Mouse (Mus musculus) ES-Bruce4 (cell line): ENCODE measurements at regions not wholly inside any gene's neighbourhood (a gene's known extent, or its start where the extent isn't known, plus 50 kb on each side); places are given as distances from the start of the nearest gene placed in this dataset.

Source experiments
- H3K27ac ChIP-seq: 2 replicates; pipeline ENCODE4 v1.5.1; 2012; ENCODE audit warnings: low read length, inconsistent platforms; ENCODE audit not compliant: insufficient read depth
- H3K27me3 ChIP-seq: 2 replicates; pipeline ENCODE4 v1.6.1; 2012; ENCODE audit warnings: mild to moderate bottlenecking, low read length, inconsistent platforms; ENCODE audit not compliant: control insufficient read depth, poor library complexity, insufficient read depth, severe bottlenecking
- H3K36me3 ChIP-seq: 2 replicates; pipeline ENCODE4 v1.6.1; 2012; ENCODE audit warnings: inconsistent platforms, mild to moderate bottlenecking, low read length, moderate library complexity; ENCODE audit not compliant: control insufficient read depth, poor library complexity, insufficient read depth, severe bottlenecking
- H3K4me1 ChIP-seq: one replicate; pipeline ENCODE4 v1.8.1; 2011; ENCODE audit warnings: low read length; ENCODE audit not compliant: control insufficient read depth, insufficient read depth
- H3K4me3 ChIP-seq: 2 replicates; pipeline ENCODE4 v1.5.1; 2011; ENCODE audit warnings: low read depth, mild to moderate bottlenecking, low read length
- H3K9ac ChIP-seq: 2 replicates; pipeline ENCODE4 v1.6.1; 2012; ENCODE audit warnings: low read depth, mild to moderate bottlenecking, inconsistent platforms; ENCODE audit not compliant: poor library complexity, severe bottlenecking
- H3K9me3 ChIP-seq: replicated peaks from 2 replicates; pipeline ENCODE4 v1.6.1; 2012; ENCODE audit warnings: mild to moderate bottlenecking, low read length, inconsistent platforms; ENCODE audit not compliant: control insufficient read depth, poor library complexity, insufficient read depth, severe bottlenecking
- CTCF ChIP-seq: IDR thresholded peaks from one replicate; pipeline ENCODE4 v1.8.1; 2011; ENCODE audit warnings: low read depth, low read length
- EP300 ChIP-seq: IDR thresholded peaks from 2 replicates; pipeline ENCODE4 v1.6.1; 2011; ENCODE audit warnings: low read depth, low read length; ENCODE audit not compliant: insufficient read depth
- POLR2A ChIP-seq: IDR thresholded peaks from one replicate; pipeline ENCODE4 v1.8.1; 2011; ENCODE audit warnings: low read length; ENCODE audit not compliant: insufficient read depth

- Histone ChIP-seq H3K4me1 (no peaks in the 10 kb centered on the region), H3K36me3 (no peaks in the 10 kb centered on the region), H3K27ac (no peak overlapping the region), H3K9me3 (no peaks in the 10 kb centered on the region), H3K4me3 (no peak overlapping the region), H3K9ac (no peak overlapping the region), H3K27me3 (no peaks in the 10 kb centered on the region)
- TF ChIP-seq POLR2A, result no peak
- no peak for TF ChIP-seq EP300
- TF ChIP-seq CTCF, result no peak
These were observed 135.1 kb downstream of the Bcat1 start for GRCm38 (mm10) chr6:144940871-144941380.

- Histone ChIP-seq H3K4me3 (no peak overlapping the region), H3K27ac (no peak overlapping the region)
These were observed 137.3 kb downstream of the Bcat1 start for GRCm38 (mm10) chr6:144938613-144939236.

GRCm38 (mm10) chr6:144937211-144937610 is 138.8 kb downstream of the Bcat1 start:
- H3K9ac ChIP-seq, result no peak overlapping the region
- TF ChIP-seq POLR2A (no peak), CTCF (no peak), EP300 (no peak)
- H3K27me3 ChIP-seq, result no peaks in the 10 kb centered on the region
- H3K36me3 ChIP-seq, result no peaks in the 10 kb centered on the region
- H3K4me1 ChIP-seq, result no peaks in the 10 kb centered on the region
- no peak overlapping the region for H3K4me3 ChIP-seq
- peaks cover 2% of the 10 kb centered on the region; the same call in 1 of the 2 replicates for H3K9me3 ChIP-seq
- H3K27ac ChIP-seq, result no peak overlapping the region

More at GRCm38 (mm10) chr6:144938613-144939236, 137.3 kb downstream of the Bcat1 start:
- H3K27me3 ChIP-seq, result no peaks in the 10 kb centered on the region
- H3K4me1 ChIP-seq, result no peaks in the 10 kb centered on the region
- no peaks in the 10 kb centered on the region for H3K9me3 ChIP-seq
- no peak overlapping the region for H3K9ac ChIP-seq
- TF ChIP-seq EP300, result no peak
- no peak for TF ChIP-seq CTCF
- TF ChIP-seq POLR2A, result no peak
- no peaks in the 10 kb centered on the region for H3K36me3 ChIP-seq

DNA sequence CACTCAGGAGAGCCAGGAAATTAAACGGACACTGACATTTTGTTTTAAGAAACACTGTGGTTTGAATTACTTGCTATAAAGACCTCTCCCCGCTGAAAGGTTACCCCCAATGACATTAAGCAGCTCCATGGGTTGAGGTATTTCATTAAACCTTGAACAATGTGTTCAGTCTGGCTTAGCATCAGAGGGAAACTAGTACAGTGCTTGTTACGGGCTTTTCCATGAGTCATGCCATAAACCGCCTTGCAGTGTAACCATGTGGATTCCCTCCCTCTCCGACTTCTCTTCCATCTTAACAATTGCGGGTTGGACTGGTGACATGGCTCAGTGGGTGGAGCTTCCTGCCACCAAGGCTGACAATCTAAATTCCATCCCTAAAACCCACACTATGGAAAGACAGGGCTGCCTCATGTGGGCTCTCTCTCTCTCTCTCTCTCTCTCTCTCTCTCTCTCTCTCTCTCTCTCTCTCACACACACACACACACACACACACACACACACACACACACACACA is 142.2 kb downstream of the Bcat1 start:
- Histone ChIP-seq H3K9me3 (peaks cover 3% of the 10 kb centered on the region; the same call in 1 of the 2 replicates), H3K27ac (no peak overlapping the region), H3K4me3 (no peak overlapping the region), H3K9ac (no peak overlapping the region), H3K36me3 (no peaks in the 10 kb centered on the region), H3K27me3 (no peaks in the 10 kb centered on the region), H3K4me1 (no peaks in the 10 kb centered on the region)
- TF ChIP-seq POLR2A, result no peak

DNA sequence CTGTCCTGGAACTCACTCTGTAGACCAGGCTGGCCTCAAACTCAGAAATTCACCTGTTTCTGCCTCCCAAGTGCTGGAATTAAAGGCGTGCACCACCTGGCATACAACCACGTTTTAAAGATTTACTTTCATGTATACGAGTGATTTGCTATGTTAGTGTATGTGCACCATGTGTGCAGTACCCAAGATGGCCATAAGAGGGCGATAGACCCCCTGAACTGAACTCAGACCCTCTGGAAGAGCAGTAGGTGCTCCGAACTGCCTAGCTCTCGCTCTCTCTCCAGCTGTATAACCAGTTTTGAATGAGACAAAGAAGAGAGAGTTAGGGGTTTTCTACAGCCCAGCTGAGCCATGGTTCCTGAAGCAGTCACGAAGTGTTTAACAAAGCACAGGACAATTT is 143.6 kb downstream of the Bcat1 start:
- peaks cover 3% of the 10 kb centered on the region; the same call in 1 of the 2 replicates for H3K9me3 ChIP-seq
- no peak overlapping the region for H3K9ac ChIP-seq
- H3K36me3 ChIP-seq, result no peaks in the 10 kb centered on the region
- no peaks in the 10 kb centered on the region for H3K4me1 ChIP-seq
- H3K4me3 ChIP-seq, result no peak overlapping the region
- H3K27ac ChIP-seq, result no peak overlapping the region
- TF ChIP-seq POLR2A (no peak), CTCF (peak; percentile 22), EP300 (no peak)
- no peaks in the 10 kb centered on the region for H3K27me3 ChIP-seq

DNA sequence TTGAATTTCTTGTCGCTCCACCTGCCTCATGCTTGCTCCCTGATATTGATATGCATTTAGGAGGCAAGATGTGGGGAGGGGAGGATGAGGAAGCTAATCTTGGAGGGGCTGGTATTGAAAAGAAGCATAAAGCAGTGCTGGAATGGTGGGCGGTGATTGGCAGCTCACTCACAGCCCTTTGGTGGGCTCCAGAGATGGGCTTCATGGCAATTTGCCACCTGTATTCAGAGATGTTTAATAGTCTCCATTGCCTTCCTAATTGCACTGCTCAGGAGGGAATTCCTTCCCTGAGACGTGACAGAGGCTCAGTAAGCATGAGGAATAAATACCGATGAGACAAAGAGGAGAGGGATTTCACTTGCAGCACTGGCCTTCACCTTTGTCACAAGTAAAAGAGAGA is 146.0 kb downstream of the Bcat1 start:
- Histone ChIP-seq H3K36me3 (no peaks in the 10 kb centered on the region), H3K27ac (no peak overlapping the region), H3K9me3 (peaks cover 3% of the 10 kb centered on the region; the same call in 1 of the 2 replicates), H3K9ac (no peak overlapping the region), H3K4me1 (no peaks in the 10 kb centered on the region), H3K27me3 (no peaks in the 10 kb centered on the region), H3K4me3 (no peak overlapping the region)
- TF ChIP-seq POLR2A, result no peak
- no peak for TF ChIP-seq CTCF
- TF ChIP-seq EP300, result no peak
